Mouse (Mus musculus): ENCODE results near the gene Tlk1. TPM values are rescaled to one million over a fixed set of nuclear protein-coding genes. Genes with fewer than 3 reads are reported as not detected.

The Tlk1 gene
- total and polyA plus RNA-seq, 3 experiments = 6.9 to 31.3 (median 26.0) TPM

GRCm38 (mm10) chr2:70867231-70867630 lies 41.7 kb upstream of the Tlk1 start:
- no peaks in the 10 kb centered on the region for H3K36me3 ChIP-seq (ENCODE audit: control insufficient read depth, insufficient read depth, low read length)
- no peak overlapping the region for H3K4me3 ChIP-seq
- no peak for DNase-seq
- no peak overlapping the region for H3K27ac ChIP-seq
- WGBS = 71% methylated on average over 3 of the region's 3 CpGs
- H3K79me2 ChIP-seq (replicated peaks; ENCODE audit: control insufficient read depth, insufficient read depth, low read length) = no peaks in the 10 kb centered on the region
- no peak overlapping the region for H3K9ac ChIP-seq (ENCODE audit: low read depth, low read length)
- H3K4me1 ChIP-seq (ENCODE audit: control insufficient read depth, insufficient read depth, low read length) = no peaks in the 10 kb centered on the region
- TF ChIP-seq POLR2A (IDR thresholded peaks at IDR 0.05; ENCODE audit: insufficient read depth, low read depth, low read length) (no peak), CTCF (IDR thresholded peaks at IDR 0.05) (no peak), EP300 (IDR thresholded peaks at IDR 0.05; ENCODE audit: insufficient read depth, low read depth, low read length) (no peak)
- H3K27me3 ChIP-seq (ENCODE audit: control insufficient read depth, insufficient read depth, low read length) = no peaks in the 10 kb centered on the region
- intact Hi-C loops (cut with DNase I) = no loop called here

DNA sequence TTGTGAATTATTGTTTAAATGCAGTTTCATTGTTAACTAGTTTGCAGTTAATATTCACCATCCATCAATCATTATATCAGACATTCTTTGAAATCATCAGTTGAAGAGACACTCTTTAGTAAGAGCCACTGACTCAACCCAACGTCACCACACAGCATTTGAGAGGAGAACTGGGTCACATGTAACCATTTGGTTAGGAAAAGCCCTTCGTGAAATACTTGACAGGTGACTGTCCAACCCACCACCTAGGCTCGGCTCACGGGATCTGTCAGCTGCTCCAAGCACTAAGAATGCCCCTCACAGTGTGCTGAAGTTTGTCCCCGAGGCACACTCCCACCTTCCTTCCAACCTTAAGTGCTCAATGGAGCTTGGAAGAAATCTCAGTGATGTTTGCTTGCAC lies 37.4 kb upstream of the Tlk1 start:
- Histone ChIP-seq H3K4me1 (ENCODE audit: control insufficient read depth, insufficient read depth, low read length) (no peaks in the 10 kb centered on the region), H3K27me3 (ENCODE audit: control insufficient read depth, insufficient read depth, low read length) (no peaks in the 10 kb centered on the region), H3K79me2 (replicated peaks; ENCODE audit: control insufficient read depth, insufficient read depth, low read length) (no peaks in the 10 kb centered on the region), H3K4me3 (no peak overlapping the region), H3K9ac (ENCODE audit: low read depth, low read length) (no peak overlapping the region), H3K36me3 (ENCODE audit: control insufficient read depth, insufficient read depth, low read length) (no peaks in the 10 kb centered on the region), H3K27ac (no peak overlapping the region)
- WGBS = 76% methylated on average over 5 of the region's 5 CpGs
- TF ChIP-seq POLR2A (IDR thresholded peaks at IDR 0.05; ENCODE audit: insufficient read depth, low read depth, low read length) (no peak), EP300 (IDR thresholded peaks at IDR 0.05; ENCODE audit: insufficient read depth, low read depth, low read length) (no peak), CTCF (IDR thresholded peaks at IDR 0.05) (no peak)
- DNase-seq = no peak
- intact Hi-C loops (cut with DNase I) = no loop called here

DNA sequence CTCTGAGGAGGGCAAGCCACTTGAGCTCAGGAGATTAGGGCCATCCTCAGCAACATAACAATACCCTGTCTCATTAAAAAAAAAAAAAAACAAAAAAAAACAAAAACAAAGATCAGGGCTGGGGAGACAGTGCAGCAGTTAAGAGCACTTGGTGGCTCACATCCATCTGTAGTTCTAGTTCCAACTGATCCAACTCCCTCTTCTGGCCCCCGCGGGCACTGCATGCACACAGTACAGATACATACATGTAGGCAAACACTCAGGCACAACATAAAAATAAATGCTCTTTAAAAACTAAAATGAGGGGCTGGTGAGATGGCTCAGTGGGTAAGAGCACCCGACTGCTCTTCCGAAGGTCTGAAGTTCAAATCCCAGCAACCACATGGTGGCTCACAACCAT lies 34.2 kb upstream of the Tlk1 start:
- no peaks in the 10 kb centered on the region for H3K27me3 ChIP-seq (ENCODE audit: control insufficient read depth, insufficient read depth, low read length)
- intact Hi-C loops (cut with DNase I) = no loop called here
- WGBS = 97% methylated on average over 4 of the region's 4 CpGs
- no peak overlapping the region for H3K9ac ChIP-seq (ENCODE audit: low read depth, low read length)
- no peak overlapping the region for H3K4me3 ChIP-seq
- no peaks in the 10 kb centered on the region for H3K79me2 ChIP-seq (replicated peaks; ENCODE audit: control insufficient read depth, insufficient read depth, low read length)
- no peak overlapping the region for H3K27ac ChIP-seq
- H3K4me1 ChIP-seq (ENCODE audit: control insufficient read depth, insufficient read depth, low read length) = no peaks in the 10 kb centered on the region
- TF ChIP-seq CTCF (IDR thresholded peaks at IDR 0.05) = 0 out of 2 replicates have a peak, but pooled peaks have one; percentile 6
- TF ChIP-seq EP300 (IDR thresholded peaks at IDR 0.05; ENCODE audit: insufficient read depth, low read depth, low read length) = no peak
- TF ChIP-seq POLR2A (IDR thresholded peaks at IDR 0.05; ENCODE audit: insufficient read depth, low read depth, low read length) = no peak
- H3K36me3 ChIP-seq (ENCODE audit: control insufficient read depth, insufficient read depth, low read length) = no peaks in the 10 kb centered on the region
- DNase-seq = no peak

DNA sequence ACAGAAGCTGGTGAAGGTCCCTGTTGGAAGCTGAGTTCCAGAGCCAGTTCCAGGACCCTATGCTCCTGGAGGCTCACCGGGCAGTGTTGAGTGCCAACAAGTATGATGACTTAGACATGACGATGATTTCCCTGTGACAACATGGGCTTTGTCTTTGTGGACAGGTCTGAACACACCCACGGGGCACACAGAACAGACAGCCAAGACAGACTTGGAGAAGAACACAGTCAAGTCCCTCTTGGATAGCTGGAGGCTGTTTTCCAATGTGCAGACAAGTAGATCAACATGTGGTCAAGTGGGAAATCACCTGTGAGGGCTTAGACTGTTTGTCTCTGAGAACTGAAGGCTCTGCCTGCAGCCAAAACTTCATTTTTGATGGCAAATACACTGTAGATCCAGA lies 31.4 kb upstream of the Tlk1 start:
- Histone ChIP-seq H3K79me2 (replicated peaks; ENCODE audit: control insufficient read depth, insufficient read depth, low read length) (no peaks in the 10 kb centered on the region), H3K9ac (ENCODE audit: low read depth, low read length) (no peak overlapping the region), H3K27me3 (ENCODE audit: control insufficient read depth, insufficient read depth, low read length) (no peaks in the 10 kb centered on the region), H3K36me3 (ENCODE audit: control insufficient read depth, insufficient read depth, low read length) (no peaks in the 10 kb centered on the region), H3K4me3 (no peak overlapping the region), H3K27ac (no peak overlapping the region), H3K4me1 (ENCODE audit: control insufficient read depth, insufficient read depth, low read length) (no peaks in the 10 kb centered on the region)
- no peak for DNase-seq
- intact Hi-C loops (cut with DNase I) = no loop called here
- WGBS = 81% methylated on average over 3 of the region's 3 CpGs
- TF ChIP-seq EP300 (IDR thresholded peaks at IDR 0.05; ENCODE audit: insufficient read depth, low read depth, low read length) (no peak), POLR2A (IDR thresholded peaks at IDR 0.05; ENCODE audit: insufficient read depth, low read depth, low read length) (no peak), CTCF (IDR thresholded peaks at IDR 0.05) (no peak)

GRCm38 (mm10) chr2:70854231-70854888 lies 28.8 kb upstream of the Tlk1 start:
- Histone ChIP-seq H3K27me3 (ENCODE audit: control insufficient read depth, insufficient read depth, low read length) (no peaks in the 10 kb centered on the region), H3K9ac (ENCODE audit: low read depth, low read length) (no peak overlapping the region), H3K27ac (no peak overlapping the region), H3K36me3 (ENCODE audit: control insufficient read depth, insufficient read depth, low read length) (no peaks in the 10 kb centered on the region), H3K4me1 (ENCODE audit: control insufficient read depth, insufficient read depth, low read length) (no peaks in the 10 kb centered on the region), H3K79me2 (replicated peaks; ENCODE audit: control insufficient read depth, insufficient read depth, low read length) (no peaks in the 10 kb centered on the region), H3K4me3 (no peak overlapping the region)
- 80% methylated on average over 8 of the region's 8 CpGs for WGBS
- no peak for TF ChIP-seq CTCF (IDR thresholded peaks at IDR 0.05)
- TF ChIP-seq EP300 (IDR thresholded peaks at IDR 0.05; ENCODE audit: insufficient read depth, low read depth, low read length) = no peak
- TF ChIP-seq POLR2A (IDR thresholded peaks at IDR 0.05; ENCODE audit: insufficient read depth, low read depth, low read length) = no peak
- intact Hi-C loops (cut with DNase I) = no loop called here
- no peak for DNase-seq

GRCm38 (mm10) chr2:70853329-70853728 lies 27.8 kb upstream of the Tlk1 start:
- 64% methylated on average over 7 of the region's 7 CpGs for WGBS
- Histone ChIP-seq H3K4me3 (no peak overlapping the region), H3K79me2 (replicated peaks; ENCODE audit: control insufficient read depth, insufficient read depth, low read length) (no peaks in the 10 kb centered on the region), H3K27me3 (ENCODE audit: control insufficient read depth, insufficient read depth, low read length) (no peaks in the 10 kb centered on the region), H3K9ac (ENCODE audit: low read depth, low read length) (no peak overlapping the region), H3K36me3 (ENCODE audit: control insufficient read depth, insufficient read depth, low read length) (no peaks in the 10 kb centered on the region), H3K4me1 (ENCODE audit: control insufficient read depth, insufficient read depth, low read length) (no peaks in the 10 kb centered on the region), H3K27ac (no peak overlapping the region)
- TF ChIP-seq POLR2A (IDR thresholded peaks at IDR 0.05; ENCODE audit: insufficient read depth, low read depth, low read length) (no peak), CTCF (IDR thresholded peaks at IDR 0.05) (no peak), EP300 (IDR thresholded peaks at IDR 0.05; ENCODE audit: insufficient read depth, low read depth, low read length) (no peak)
- intact Hi-C loops (cut with DNase I) = no loop called here
- DNase-seq = no peak
